Mouse (Mus musculus): ENCODE data around the gene Tigar.

The Tigar gene

DNA sequence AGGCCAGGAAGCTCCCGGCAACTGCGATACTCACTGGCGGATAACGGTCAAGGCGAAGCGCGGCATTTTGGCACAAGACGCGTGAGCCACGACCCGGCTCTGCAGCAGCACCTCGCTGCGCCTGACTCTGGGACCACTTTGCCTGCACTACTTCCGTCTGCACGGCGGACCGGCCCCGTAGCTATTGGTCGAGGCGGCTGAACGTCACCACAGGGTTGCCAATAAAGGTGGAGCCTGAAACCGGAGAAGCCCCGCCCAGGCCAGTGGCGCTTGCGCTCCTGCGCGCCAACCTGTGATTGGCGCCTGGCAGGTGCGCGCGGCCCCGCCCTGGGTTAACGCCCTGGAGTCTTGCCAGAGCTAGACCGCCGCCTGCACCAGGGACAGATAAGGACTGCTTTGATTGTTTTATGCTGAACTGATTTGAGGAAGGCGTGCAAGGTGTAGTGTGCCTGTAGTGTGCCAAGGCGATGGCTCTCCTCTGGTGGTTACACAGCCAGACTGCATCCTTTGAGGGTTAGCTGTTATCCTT, at the start of gene Tigar:
Gene Tigar, minus strand, starts transcription at position 156 of the 529 bp plus-strand sequence.
- peak; percentile 99 for DNase-seq

- no peak for DNase-seq
Observed at GRCm38 (mm10) chr6:127157321-127157720, 48.0 kb upstream of the Tigar start.

DNA sequence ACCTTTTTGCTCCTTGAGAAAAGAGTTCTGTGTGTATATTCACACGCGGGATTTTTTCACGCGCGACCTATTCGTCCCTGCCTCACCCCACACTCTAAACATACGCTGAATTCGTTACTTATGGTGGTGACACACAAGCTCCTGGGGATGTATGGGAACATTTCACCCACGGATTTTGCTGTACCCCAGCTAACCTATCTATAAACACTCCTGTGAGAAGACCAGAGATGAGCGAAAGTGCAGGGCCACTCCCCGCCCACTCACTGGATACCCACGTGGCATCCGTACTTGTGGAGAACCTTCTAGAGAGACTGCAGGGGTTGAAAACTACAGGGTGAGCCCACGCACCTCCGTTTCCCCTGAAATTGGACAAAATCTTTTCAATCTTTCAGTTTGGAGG, 46.1 kb upstream of the Tigar start:
- DNase-seq, result peak; percentile 96

GRCm38 (mm10) chr6:127154708-127155268, 45.4 kb upstream of the Tigar start:
- peak; percentile 98 for DNase-seq

GRCm38 (mm10) chr6:127153972-127154707, 44.8 kb upstream of the Tigar start:
- peak; percentile 94 for DNase-seq

GRCm38 (mm10) chr6:127153296-127153800, 44.0 kb upstream of the Tigar start:
- DNase-seq, result peak; percentile 98

- DNase-seq, result peak; percentile 99
Observed at GRCm38 (mm10) chr6:127152106-127152951, 43.0 kb upstream of the Tigar start, which contains the start of gene Ccnd2. Ccnd2 (minus strand) TSS chr6:127152193.

- DNase-seq, result peak; percentile 98
Observed at GRCm38 (mm10) chr6:127151565-127152105, 42.3 kb upstream of the Tigar start.

DNA sequence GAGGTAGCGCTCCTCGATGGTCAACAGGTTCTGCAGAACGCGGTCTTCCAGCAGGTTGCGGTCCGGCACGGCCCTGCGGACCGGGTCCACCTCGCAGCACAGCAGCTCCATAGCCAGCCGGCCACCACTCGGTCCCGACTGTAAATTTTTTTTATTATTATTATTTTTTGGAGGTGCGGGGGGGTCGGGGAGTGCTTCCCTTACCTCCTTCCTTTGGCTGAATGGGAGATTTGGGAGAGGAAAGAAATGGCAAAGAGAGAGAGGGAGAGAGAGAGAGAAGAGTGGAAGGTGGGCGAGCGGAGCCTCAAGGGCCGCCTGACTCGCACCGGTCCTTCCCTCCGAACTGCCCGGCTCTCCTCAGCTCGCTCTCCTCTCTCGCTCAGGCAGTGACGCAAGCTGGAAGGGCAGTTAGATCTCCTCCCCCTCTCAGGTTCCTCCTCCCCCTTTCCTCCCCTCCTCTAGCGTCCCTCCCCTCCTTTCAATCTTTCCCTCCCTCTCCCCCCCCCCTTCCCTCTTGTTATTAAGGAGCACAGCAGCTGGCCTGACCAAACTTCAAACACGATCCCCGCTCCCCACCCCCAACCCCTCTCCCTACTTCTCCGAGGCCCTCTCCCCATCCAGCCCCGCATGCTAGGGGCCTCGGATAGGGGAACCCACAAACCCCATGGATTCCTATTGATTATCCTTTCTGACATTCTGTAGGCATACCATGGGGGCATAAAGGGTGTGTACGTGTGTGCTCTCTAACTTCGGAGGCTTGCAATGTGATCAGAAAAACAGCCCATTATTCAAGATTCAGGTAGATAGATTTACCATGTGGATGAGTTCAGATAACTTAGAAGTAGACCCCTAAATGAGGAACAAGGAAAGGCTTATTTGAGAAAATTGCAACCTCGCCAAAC, 41.6 kb upstream of the Tigar start:
- DNase-seq, result peak; percentile 99

DNA sequence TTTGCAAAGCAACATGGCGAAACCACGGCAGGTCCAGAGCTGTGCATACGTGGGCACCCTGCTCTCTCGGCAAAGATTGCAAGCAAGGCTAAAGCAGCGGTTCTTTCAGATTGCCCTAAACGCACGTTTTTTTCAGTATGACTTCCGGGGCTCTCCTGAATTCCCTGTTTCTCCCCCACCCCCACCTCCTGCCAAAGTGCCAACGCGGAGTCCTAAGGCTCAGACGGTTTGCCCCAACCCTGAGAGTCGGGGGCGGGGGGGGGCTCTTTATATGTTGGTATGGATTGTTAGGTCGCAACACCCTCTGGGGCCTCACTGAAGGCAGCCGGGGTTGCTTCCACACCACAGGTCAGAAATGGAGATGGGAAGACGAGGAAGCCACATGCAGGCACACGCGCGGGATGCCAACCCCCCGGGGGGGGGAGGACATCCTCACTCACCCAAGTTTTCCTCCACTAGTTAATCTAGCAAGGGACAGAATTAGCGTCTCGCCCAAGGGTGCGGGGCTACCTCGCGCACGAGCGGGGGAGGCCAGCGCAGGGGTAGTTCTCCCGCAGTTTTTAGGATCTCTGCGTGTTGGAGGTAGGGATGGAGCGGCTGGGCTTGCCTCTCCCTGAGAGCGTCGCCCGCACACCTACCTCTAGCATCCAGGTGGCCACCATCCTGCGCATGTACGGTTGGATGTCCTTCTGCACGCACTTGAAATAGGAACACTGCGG, 40.7 kb upstream of the Tigar start:
- peak; percentile 96 for DNase-seq

DNA sequence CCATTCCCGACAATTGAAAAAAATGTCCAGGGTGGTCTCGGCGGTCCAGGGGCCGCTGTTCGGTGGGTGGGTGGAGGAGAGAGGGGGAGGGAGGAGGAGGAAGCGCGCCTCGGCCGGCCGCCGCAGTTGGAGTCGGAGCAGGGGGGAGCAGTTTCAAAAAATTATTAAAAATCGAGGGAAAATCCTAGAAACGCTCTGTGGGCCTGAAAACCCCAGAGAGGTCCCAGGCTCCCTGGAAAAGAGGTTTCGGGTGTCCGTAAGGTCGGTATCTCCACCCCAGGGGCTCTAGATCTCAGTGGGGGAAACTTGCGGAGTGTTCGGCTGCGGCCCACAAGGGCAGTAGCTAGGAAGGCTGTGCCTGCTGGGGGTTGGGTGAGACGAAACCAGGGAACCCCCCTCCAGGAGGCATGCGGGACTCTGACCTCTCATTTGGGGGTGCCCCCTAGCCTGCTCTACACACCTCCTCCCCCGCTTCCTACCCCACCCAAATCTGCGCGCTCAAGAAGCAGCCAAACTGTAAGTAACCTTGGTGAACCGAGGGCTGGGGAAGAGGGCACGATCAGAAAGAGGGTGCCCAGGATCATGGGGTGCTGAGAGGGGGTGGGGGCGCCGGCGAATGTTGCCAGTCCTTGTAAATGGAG, 40.1 kb upstream of the Tigar start:
- peak; percentile 97 for DNase-seq

DNA sequence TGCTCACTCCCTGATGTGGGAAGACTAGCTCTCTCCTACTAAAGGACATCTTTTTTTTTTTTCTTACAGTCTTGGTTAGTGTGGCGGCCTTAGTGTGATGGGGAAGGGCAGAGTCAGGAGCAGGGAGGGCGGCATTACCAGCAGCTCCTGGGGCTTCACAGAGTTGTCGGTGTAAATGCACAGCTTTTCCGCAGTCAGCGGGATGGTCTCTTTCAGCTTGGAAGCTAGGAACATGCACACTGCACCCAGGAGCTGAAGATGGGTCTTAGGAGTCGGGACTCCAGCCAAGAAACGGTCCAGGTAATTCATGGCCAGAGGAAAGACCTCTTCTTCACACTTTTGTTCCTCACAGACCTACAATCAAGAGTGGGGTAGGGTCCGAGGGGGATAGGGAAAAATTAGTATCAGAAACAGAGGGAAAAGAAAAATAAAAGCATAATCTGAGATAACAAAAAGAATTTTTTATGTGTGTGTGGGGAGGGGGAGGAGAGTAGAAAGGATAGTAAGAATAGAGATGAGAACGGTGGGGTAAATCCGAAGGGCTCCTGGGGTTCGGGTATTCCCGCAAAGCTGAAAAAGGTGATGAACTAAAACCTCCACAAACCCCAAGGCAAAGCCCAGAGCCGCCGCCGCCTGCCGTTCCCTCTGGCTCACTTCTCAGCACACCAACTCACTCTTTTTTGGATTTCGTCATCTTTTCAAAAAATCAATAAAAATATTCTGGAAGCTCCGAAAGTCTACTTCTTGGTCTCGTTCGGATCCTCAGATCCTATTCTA, 39.4 kb upstream of the Tigar start:
- peak; percentile 92 for DNase-seq

GRCm38 (mm10) chr6:127147665-127148064, 38.3 kb upstream of the Tigar start:
- peak; percentile 99 for DNase-seq

DNA sequence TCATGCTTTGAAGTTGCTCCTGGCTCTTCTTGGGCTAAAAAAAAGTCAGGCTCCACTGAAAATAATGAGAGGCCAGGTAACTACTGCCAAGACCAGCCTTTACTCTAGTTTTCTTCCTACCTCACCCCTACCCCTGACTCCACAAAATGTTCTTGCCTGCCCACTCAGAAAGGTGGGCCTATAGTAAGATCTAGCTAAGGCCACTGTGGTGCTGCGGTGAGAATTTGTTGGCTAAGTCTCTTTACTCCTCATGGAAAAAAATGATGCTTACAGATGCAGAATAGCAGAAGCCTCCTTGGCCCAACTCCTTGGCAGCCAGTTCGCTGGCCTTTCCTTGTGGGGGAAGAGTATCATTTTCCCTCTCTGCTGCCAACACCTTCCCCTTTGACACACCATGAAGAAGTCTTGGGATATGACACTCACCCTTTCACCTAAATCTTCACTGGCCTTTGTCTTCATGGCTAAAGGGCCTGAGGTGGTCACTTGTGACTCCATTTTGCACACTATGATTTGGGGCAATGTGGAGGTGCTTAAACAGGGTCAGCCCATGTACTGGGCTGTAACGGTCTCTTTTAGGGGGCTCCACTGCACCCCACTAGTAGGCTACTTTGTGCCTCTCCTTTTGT, 37.1 kb upstream of the Tigar start:
- no peak for DNase-seq

GRCm38 (mm10) chr6:127145464-127146190, 36.3 kb upstream of the Tigar start:
- DNase-seq, result no peak

- DNase-seq, result no peak
Observed at GRCm38 (mm10) chr6:127143576-127144288, 34.4 kb upstream of the Tigar start.

- DNase-seq, result no peak
Observed at GRCm38 (mm10) chr6:127143124-127143520, 33.8 kb upstream of the Tigar start.

All from heart, adult 11 months (tissue).